Mouse (Mus musculus) left cerebral cortex, postnatal 25 days (tissue): Measurements from ENCODE around the gene Hsd11b2. TPM values are rescaled to one million over a fixed set of nuclear protein-coding genes. Genes with fewer than 3 reads are reported as not detected.
"Not testable (repeated sequence)": the region's sequence is repeated elsewhere in the genome, so short reads cannot be mapped to it uniquely, and the experiment has no call there.

Experiments
- DNase-seq, 2 experiments: peaks; one replicate each; pipeline ENCODE4 v3.0.0; 2022; ENCODE audit warnings: low spot score in 2 of 2, mixed read lengths in 1 of 2
- intact Hi-C: fragments of 180-260 bp; cut with DNase I; formaldehyde crosslinking; loops from one replicate; pipeline ENCODE4 v1.15.1; 2025
- total RNA-seq, 2 experiments: library from RNA; stranded (reverse); gene quantifications; 2 replicates each; pipeline ENCODE4 v1.2.3; 2021

Hsd11b2 gene
- total RNA-seq, 2 experiments from 2014 or later, result not detected

GRCm38 (mm10) chr8:105546384-105547350 is 28.1 kb downstream of the Hsd11b2 start:
- no peak for DNase-seq
- intact Hi-C loops, result no loop called here

- no peak for DNase-seq
- intact Hi-C loops, result no loop called here
Measured at GRCm38 (mm10) chr8:105549506-105549905, 31.0 kb downstream of the Hsd11b2 start.

- intact Hi-C loops, result no loop called here
Measured at GRCm38 (mm10) chr8:105550083-105550482, 31.5 kb downstream of the Hsd11b2 start.

DNA sequence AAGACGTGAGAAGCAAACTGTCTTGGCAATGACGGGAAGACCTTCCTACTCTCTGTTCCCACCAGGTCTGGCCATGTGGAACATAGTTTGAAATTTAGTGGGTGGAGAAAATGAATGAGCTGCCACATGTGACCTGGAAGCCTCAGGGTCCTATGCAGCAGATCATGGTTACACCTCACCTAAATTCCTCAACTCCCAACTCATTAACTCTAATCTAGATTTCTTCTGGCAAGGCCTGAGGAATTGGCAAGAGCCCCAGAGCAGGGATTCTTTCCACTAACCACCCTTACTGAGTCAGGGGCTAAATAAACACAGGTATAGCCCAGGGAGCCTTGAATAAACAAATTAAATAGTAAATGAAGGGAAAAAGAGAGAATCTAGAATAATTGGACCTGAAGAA is 33.5 kb downstream of the Hsd11b2 start:
- intact Hi-C loops, result no loop called here
- DNase-seq, result no peak

More at GRCm38 (mm10) chr8:105550083-105550482, 31.5 kb downstream of the Hsd11b2 start:
- DNase-seq, result no peak

GRCm38 (mm10) chr8:105552824-105553223 is 34.3 kb downstream of the Hsd11b2 start:
- no peak for DNase-seq
- intact Hi-C loops, result no loop called here

GRCm38 (mm10) chr8:105554087-105554486 is 35.5 kb downstream of the Hsd11b2 start:
- intact Hi-C loops, result loop anchor here (1.0 kb wide), 1 partner anchor 38 kb away; no protein-coding TSS in a partner anchor
- DNase-seq, result peak; percentile 65 to 83

DNA sequence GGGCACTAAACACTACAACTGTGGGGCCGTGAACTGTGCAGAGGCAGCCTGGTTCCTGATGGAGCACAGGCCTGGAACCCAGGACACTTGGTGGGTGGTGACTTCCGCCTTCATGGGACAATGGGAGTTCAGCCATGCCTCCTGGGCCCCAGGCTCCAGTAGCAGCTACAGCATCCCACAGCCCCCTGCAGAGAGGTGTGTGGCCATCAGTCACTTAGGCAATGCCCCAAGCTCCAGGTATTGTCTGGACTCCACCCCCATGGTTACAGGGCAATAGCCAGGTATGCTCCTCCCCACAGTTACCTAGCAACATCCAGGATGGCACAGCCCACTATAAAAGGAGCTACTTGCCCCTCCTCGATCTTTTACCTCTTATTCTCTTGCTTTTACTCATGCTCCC is 36.7 kb downstream of the Hsd11b2 start:
- DNase-seq, result no peak

DNA sequence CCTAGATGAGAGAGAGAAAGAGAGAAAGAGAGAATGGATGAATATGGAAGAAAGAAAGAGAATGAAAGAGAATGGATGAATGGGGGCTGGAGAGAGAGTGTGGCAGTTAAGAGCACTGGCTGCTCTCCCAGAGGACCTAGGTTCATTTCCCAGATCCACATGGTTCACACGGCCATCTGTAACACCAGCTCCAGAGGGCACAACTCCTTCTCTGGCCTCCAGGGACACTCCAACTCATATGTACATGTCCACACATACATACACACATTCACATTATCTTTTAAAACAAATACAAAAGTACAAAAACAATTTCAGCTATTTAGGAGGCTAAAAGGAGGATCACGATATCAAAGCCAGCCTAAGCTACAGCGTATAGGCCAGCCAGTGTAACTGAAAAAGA is 44.3 kb downstream of the Hsd11b2 start:
- intact Hi-C loops, result no loop called here
- DNase-seq, result no peak

More for the DNA sequence above, 36.7 kb downstream of the Hsd11b2 start:
- intact Hi-C loops, result no loop called here

GRCm38 (mm10) chr8:105563871-105564270 is 45.3 kb downstream of the Hsd11b2 start:
- no peak for DNase-seq

GRCm38 (mm10) chr8:105564573-105565229 is 46.1 kb downstream of the Hsd11b2 start:
- DNase-seq, result not testable (repeated sequence)
- intact Hi-C loops, result loop anchor here (5.0 kb wide), 1 partner anchor 58 kb away; no protein-coding TSS in a partner anchor

More at GRCm38 (mm10) chr8:105563871-105564270, 45.3 kb downstream of the Hsd11b2 start:
- intact Hi-C loops, result no loop called here

DNA sequence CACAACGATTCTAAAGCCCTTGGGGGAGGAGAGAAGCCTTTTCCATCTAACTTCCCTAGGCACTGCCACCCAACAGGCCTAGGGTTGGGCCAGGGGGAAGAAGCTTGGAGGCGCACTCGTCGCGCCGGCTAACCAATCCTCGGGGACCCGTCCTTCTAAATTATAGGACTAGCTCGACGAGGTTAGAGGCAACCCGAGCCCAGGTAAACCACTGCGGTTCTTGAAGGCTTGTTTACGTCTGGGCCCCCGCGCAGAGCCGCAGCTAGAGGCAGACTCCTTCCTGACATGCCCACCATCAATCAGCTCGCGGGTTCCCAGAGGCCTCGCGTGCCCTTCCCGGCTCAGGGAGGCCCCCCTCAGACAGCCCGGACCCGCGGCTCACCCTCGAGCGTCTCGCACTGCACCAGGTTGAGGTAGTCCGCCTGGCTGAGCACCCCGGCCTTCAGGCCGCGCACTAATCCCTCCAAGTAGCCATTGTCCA is 46.9 kb downstream of the Hsd11b2 start:
- DNase-seq, result no peak
- intact Hi-C loops, result loop anchor here (5.0 kb wide), 1 partner anchor 57 kb away; no protein-coding TSS in a partner anchor

DNA sequence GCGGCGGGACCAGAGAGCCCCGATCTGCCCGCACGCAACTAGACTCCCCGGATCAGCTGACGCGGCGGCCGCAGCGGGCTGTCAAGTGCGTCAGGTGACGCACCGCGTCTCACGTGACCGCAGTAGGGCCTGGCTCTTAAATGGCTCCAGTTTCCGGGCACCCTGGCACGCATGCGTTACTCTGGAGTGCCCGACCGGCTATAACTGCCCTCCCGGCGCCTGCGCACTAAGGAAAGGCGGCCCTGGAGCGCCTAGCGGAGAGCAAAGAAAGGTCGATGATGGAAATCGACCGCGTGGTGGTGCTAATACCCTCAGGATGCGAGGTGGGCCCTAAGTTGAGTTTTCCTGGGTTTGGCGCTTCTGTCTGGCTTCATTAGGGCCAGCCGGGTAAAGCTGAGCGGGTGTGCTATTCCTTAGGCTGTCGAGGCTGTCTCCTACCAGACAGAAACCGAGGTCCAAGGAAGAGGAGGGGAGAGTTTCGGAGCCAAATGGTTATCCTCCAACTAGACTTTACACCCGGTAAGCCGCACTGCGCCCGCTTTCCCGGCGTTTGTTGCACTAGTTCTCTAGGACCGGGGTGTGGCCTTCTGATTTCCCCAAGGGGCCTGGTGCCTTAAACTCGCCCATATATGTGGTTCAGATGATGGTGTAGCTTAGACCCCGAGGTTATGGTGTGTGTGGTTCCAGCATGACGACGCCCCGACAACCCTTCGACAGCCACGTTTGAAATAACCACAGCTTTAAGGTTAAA is 47.6 kb downstream of the Hsd11b2 start, which contains the start of gene Atp6v0d1:
TSS of gene Atp6v0d1 (minus strand) at position 96 of the 751 bp plus-strand sequence.
- intact Hi-C loops, result loop anchor here (1.0 to 5.0 kb wide), 3 partner anchors 39 to 71 kb away; partner anchors contain the start of genes Agrp and Ripor1
- peak; percentile 100 for DNase-seq

DNA sequence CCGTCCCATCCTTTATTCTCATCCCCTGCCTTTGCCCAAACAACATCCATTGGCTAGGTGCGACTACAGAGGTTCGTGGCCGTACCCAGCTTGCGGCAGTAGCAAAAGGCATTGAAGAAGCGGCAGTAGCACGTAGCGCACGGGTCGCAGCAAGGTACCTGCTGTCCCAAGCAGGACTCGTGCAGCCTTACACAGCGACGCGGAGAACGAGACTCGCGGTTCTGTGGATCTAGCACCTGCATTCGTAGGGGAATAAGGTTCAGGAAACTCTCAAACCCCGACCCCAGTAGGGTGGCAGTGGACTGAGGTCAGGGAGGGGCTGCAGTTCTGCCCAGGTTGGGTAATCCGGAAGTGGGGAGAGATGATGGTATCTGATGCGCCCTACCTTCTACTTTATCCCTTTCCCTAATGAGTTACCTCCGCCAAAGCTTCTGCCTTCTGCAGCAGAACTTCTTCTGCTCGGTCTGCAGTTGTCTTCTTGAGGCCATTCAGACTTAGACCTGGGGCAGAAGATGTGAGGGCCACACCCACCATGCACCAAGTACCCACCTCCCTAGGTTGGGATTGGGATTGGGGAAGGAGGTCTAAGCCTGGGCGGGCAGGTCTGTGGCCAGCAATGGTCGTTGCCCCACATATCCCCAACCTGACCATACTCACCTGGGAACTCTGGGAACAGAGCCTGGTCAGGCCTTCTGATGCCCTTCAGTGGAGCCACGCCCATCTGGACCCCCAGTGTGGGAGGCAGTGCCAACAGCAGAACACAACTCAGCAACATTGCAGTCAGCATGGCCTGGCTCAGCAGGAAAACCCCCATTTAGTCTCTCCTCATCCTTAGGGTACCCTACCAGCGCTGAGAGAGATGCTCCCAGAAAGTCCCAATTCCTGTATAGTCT is 48.4 kb downstream of the Hsd11b2 start:
- DNase-seq, result no peak
- intact Hi-C loops, result loop anchor here (1.0 to 5.0 kb wide), 3 partner anchors 38 to 70 kb away; partner anchors contain the start of genes Agrp and Ripor1

DNA sequence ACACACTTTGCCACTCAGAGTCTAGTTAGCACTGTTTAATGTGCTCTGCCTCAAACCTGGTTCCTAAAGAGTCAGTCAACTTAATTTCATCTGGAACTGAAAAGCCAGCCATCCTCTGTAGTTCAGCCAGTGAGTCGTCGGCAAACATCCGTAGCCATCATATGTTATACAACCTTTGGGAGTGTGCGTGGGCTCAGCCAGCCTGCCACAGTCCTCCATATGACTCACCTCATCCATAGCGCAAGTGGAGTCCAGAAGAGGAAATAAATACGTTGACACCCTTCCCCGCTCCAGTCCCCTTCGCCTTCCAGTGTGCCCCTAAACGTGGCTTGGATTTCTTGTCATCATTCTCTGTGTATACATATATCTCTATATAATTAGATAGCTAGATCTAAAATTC is 53.3 kb downstream of the Hsd11b2 start:
- intact Hi-C loops, result no loop called here
- DNase-seq, result peak in 1 of 2 experiments; percentile 79

DNA sequence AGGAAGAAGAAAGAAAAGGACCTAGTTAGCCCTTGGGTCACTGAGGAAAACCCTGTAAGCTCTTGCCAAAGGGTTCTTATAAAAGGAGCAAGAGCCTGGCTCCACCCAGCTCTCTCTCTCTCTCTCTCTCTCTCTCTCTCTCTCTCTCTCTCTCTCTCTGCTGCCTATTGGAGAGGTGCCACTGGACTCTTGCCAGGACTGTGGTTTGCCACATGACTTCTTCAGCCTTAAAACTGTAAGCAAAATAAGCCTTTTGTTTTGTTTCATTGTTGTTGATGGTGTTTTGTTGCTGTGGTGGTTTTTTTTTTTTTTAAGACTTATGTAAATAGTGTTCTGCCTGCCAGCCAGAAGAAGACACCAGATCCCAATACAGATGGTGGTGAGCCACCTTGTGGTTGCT is 54.9 kb downstream of the Hsd11b2 start:
- no peak for DNase-seq
- intact Hi-C loops, result no loop called here
